Mouse (Mus musculus): ENCODE data around the gene Fndc9. TPM values are rescaled to one million over a fixed set of nuclear protein-coding genes. Genes with fewer than 3 reads are reported as not detected.

The Fndc9 gene
- polyA plus RNA-seq, 1 experiment from 2014 or later = 0.24 TPM

- 88% methylated on average over 7 of the region's 7 CpGs for WGBS
- no peak overlapping the region for H3K4me2 ChIP-seq (ENCODE audit: low read depth, low read length)
- H3K27me3 ChIP-seq (ENCODE audit: control insufficient read depth, insufficient read depth, low read length) = no peaks in the 10 kb centered on the region
- no peak overlapping the region for H3K27ac ChIP-seq (replicated peaks; ENCODE audit: low read depth, low read length)
- no peak for DNase-seq (ENCODE audit: low spot score)
- ATAC-seq (replicated peaks; ENCODE audit: insufficient number of reproducible peaks, low FRiP score, low TSS enrichment, low read depth) = no peak
- H3K9me3 ChIP-seq (replicated peaks; ENCODE audit: control insufficient read depth, low read length) = no peaks in the 10 kb centered on the region
- H3K36me3 ChIP-seq (replicated peaks; ENCODE audit: control insufficient read depth, insufficient read depth, low read depth, low read length) = no peaks in the 10 kb centered on the region
- H3K4me1 ChIP-seq (ENCODE audit: control insufficient read depth, insufficient read depth, low read length) = no peaks in the 10 kb centered on the region
- H3K4me3 ChIP-seq (ENCODE audit: low read depth, low read length) = no peak overlapping the region
- no peak overlapping the region for H3K9ac ChIP-seq (replicated peaks; ENCODE audit: low read length)
Observed at GRCm38 (mm10) chr11:46241150-46241673, 5.9 kb downstream of the Fndc9 start.

GRCm38 (mm10) chr11:46241985-46242384, 6.7 kb downstream of the Fndc9 start:
- DNase-seq (ENCODE audit: low spot score) (no peak), ATAC-seq (replicated peaks; ENCODE audit: insufficient number of reproducible peaks, low FRiP score, low TSS enrichment, low read depth) (no peak)
- Histone ChIP-seq H3K36me3 (replicated peaks; ENCODE audit: control insufficient read depth, insufficient read depth, low read depth, low read length) (no peaks in the 10 kb centered on the region), H3K27ac (replicated peaks; ENCODE audit: low read depth, low read length) (no peak overlapping the region), H3K4me3 (ENCODE audit: low read depth, low read length) (no peak overlapping the region), H3K4me2 (ENCODE audit: low read depth, low read length) (no peak overlapping the region), H3K9ac (replicated peaks; ENCODE audit: low read length) (no peak overlapping the region), H3K4me1 (ENCODE audit: control insufficient read depth, insufficient read depth, low read length) (no peaks in the 10 kb centered on the region), H3K9me3 (replicated peaks; ENCODE audit: control insufficient read depth, low read length) (no peaks in the 10 kb centered on the region), H3K27me3 (ENCODE audit: control insufficient read depth, insufficient read depth, low read length) (no peaks in the 10 kb centered on the region)
- WGBS = 91% methylated on average over 8 of the region's 8 CpGs

- no peak overlapping the region for H3K4me2 ChIP-seq (ENCODE audit: low read depth, low read length)
- no peaks in the 10 kb centered on the region for H3K9me3 ChIP-seq (replicated peaks; ENCODE audit: control insufficient read depth, low read length)
- H3K9ac ChIP-seq (replicated peaks; ENCODE audit: low read length) = no peak overlapping the region
- H3K36me3 ChIP-seq (replicated peaks; ENCODE audit: control insufficient read depth, insufficient read depth, low read depth, low read length) = no peaks in the 10 kb centered on the region
- no peak overlapping the region for H3K27ac ChIP-seq (replicated peaks; ENCODE audit: low read depth, low read length)
- WGBS = 87% methylated on average over 23 of the region's 23 CpGs
- no peak overlapping the region for H3K4me3 ChIP-seq (ENCODE audit: low read depth, low read length)
- H3K27me3 ChIP-seq (ENCODE audit: control insufficient read depth, insufficient read depth, low read length) = no peaks in the 10 kb centered on the region
- no peak for ATAC-seq (replicated peaks; ENCODE audit: insufficient number of reproducible peaks, low FRiP score, low TSS enrichment, low read depth)
- no peaks in the 10 kb centered on the region for H3K4me1 ChIP-seq (ENCODE audit: control insufficient read depth, insufficient read depth, low read length)
- no peak for DNase-seq (ENCODE audit: low spot score)
Observed at GRCm38 (mm10) chr11:46244731-46245604, 9.6 kb downstream of the Fndc9 start.

DNA sequence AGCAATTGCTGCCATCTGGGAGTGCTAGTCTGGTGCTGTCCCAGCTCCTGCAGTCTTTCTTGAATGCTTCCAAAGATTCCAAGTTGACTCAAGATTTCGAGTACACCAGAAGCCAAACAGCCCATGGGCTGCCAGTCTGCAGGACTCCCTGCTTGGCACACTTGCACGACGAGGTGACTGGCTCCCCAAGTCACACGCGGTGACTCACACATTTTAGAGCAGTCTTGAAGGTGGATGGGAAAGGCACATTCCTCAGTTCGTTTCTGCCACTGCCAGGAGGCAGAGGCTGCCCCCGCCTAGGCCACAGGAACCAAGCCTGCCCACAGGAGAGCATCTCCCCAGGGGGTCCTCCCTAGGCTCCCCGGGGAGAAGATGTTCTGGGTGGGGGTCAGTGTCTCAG, 10.6 kb downstream of the Fndc9 start:
- Histone ChIP-seq H3K9me3 (replicated peaks; ENCODE audit: control insufficient read depth, low read length) (no peaks in the 10 kb centered on the region), H3K27ac (replicated peaks; ENCODE audit: low read depth, low read length) (no peak overlapping the region), H3K4me1 (ENCODE audit: control insufficient read depth, insufficient read depth, low read length) (no peaks in the 10 kb centered on the region), H3K4me2 (ENCODE audit: low read depth, low read length) (no peak overlapping the region), H3K36me3 (replicated peaks; ENCODE audit: control insufficient read depth, insufficient read depth, low read depth, low read length) (no peaks in the 10 kb centered on the region; the same call in 1 of the 2 replicates), H3K9ac (replicated peaks; ENCODE audit: low read length) (no peak overlapping the region), H3K4me3 (ENCODE audit: low read depth, low read length) (no peak overlapping the region), H3K27me3 (ENCODE audit: control insufficient read depth, insufficient read depth, low read length) (no peaks in the 10 kb centered on the region)
- no peak for ATAC-seq (replicated peaks; ENCODE audit: insufficient number of reproducible peaks, low FRiP score, low TSS enrichment, low read depth)
- WGBS = 81% methylated on average over 8 of the region's 8 CpGs
- DNase-seq (ENCODE audit: low spot score) = no peak

- Histone ChIP-seq H3K27me3 (ENCODE audit: control insufficient read depth, insufficient read depth, low read length) (no peaks in the 10 kb centered on the region), H3K9ac (replicated peaks; ENCODE audit: low read length) (no peak overlapping the region), H3K36me3 (replicated peaks; ENCODE audit: control insufficient read depth, insufficient read depth, low read depth, low read length) (no peaks in the 10 kb centered on the region; the same call in 1 of the 2 replicates), H3K4me1 (ENCODE audit: control insufficient read depth, insufficient read depth, low read length) (no peaks in the 10 kb centered on the region), H3K4me2 (ENCODE audit: low read depth, low read length) (no peak overlapping the region), H3K9me3 (replicated peaks; ENCODE audit: control insufficient read depth, low read length) (no peaks in the 10 kb centered on the region), H3K4me3 (ENCODE audit: low read depth, low read length) (no peak overlapping the region), H3K27ac (replicated peaks; ENCODE audit: low read depth, low read length) (no peak overlapping the region)
- ATAC-seq (replicated peaks; ENCODE audit: insufficient number of reproducible peaks, low FRiP score, low TSS enrichment, low read depth) = no peak
- WGBS = 83% methylated on average over 7 of the region's 7 CpGs
- no peak for DNase-seq (ENCODE audit: low spot score)
Observed at GRCm38 (mm10) chr11:46246393-46246792, 11.1 kb downstream of the Fndc9 start.

- Histone ChIP-seq H3K4me1 (ENCODE audit: control insufficient read depth, insufficient read depth, low read length) (no peaks in the 10 kb centered on the region), H3K4me3 (ENCODE audit: low read depth, low read length) (no peak overlapping the region), H3K27me3 (ENCODE audit: control insufficient read depth, insufficient read depth, low read length) (no peaks in the 10 kb centered on the region), H3K4me2 (ENCODE audit: low read depth, low read length) (no peak overlapping the region), H3K36me3 (replicated peaks; ENCODE audit: control insufficient read depth, insufficient read depth, low read depth, low read length) (no peaks in the 10 kb centered on the region; the same call in 1 of the 2 replicates), H3K27ac (replicated peaks; ENCODE audit: low read depth, low read length) (no peak overlapping the region), H3K9me3 (replicated peaks; ENCODE audit: control insufficient read depth, low read length) (no peaks in the 10 kb centered on the region), H3K9ac (replicated peaks; ENCODE audit: low read length) (no peak overlapping the region)
- no peak for ATAC-seq (replicated peaks; ENCODE audit: insufficient number of reproducible peaks, low FRiP score, low TSS enrichment, low read depth)
- DNase-seq (ENCODE audit: low spot score) = no peak
- 81% methylated on average over 3 of the region's 3 CpGs for WGBS
Observed at GRCm38 (mm10) chr11:46248352-46248751, 13.0 kb downstream of the Fndc9 start.

- Histone ChIP-seq H3K9me3 (replicated peaks; ENCODE audit: control insufficient read depth, low read length) (no peaks in the 10 kb centered on the region), H3K36me3 (replicated peaks; ENCODE audit: control insufficient read depth, insufficient read depth, low read depth, low read length) (no peaks in the 10 kb centered on the region; the same call in 1 of the 2 replicates), H3K27me3 (ENCODE audit: control insufficient read depth, insufficient read depth, low read length) (no peaks in the 10 kb centered on the region), H3K27ac (replicated peaks; ENCODE audit: low read depth, low read length) (no peak overlapping the region), H3K9ac (replicated peaks; ENCODE audit: low read length) (no peak overlapping the region), H3K4me1 (ENCODE audit: control insufficient read depth, insufficient read depth, low read length) (no peaks in the 10 kb centered on the region), H3K4me3 (ENCODE audit: low read depth, low read length) (no peak overlapping the region), H3K4me2 (ENCODE audit: low read depth, low read length) (no peak overlapping the region)
- ATAC-seq (replicated peaks; ENCODE audit: insufficient number of reproducible peaks, low FRiP score, low TSS enrichment, low read depth) = 0 out of 2 replicates have a peak, but pooled peaks have one; percentile 34
- DNase-seq (ENCODE audit: low spot score) = peak; percentile 73
- WGBS = 34% methylated on average over 7 of the region's 7 CpGs
Observed at GRCm38 (mm10) chr11:46251994-46252393, 16.7 kb downstream of the Fndc9 start.

DNA sequence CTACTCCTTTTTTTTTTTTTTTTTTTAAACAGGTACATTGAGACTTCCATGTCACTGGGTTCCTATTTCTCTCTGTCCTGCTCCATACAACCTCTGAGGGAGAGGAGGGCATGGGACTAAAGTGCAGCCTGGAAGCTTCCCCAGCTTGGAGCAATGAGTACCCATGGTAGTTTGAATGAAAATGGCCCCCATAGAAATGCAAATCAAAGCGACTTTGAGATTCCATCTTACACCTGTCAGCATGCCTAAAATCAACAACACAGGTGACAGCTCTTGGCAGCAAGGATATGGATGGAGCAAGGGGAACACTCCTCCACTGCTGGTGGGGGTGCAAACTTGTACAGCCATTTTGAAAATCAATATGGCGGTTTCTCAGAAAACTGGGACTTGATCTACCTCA, 20.0 kb downstream of the Fndc9 start:
- ATAC-seq (replicated peaks; ENCODE audit: insufficient number of reproducible peaks, low FRiP score, low TSS enrichment, low read depth) = no peak
- Histone ChIP-seq H3K36me3 (replicated peaks; ENCODE audit: control insufficient read depth, insufficient read depth, low read depth, low read length) (no peaks in the 10 kb centered on the region; the same call in 1 of the 2 replicates), H3K27ac (replicated peaks; ENCODE audit: low read depth, low read length) (no peak overlapping the region), H3K4me2 (ENCODE audit: low read depth, low read length) (no peak overlapping the region), H3K27me3 (ENCODE audit: control insufficient read depth, insufficient read depth, low read length) (no peaks in the 10 kb centered on the region), H3K9me3 (replicated peaks; ENCODE audit: control insufficient read depth, low read length) (no peaks in the 10 kb centered on the region), H3K4me3 (ENCODE audit: low read depth, low read length) (no peak overlapping the region), H3K4me1 (ENCODE audit: control insufficient read depth, insufficient read depth, low read length) (no peaks in the 10 kb centered on the region), H3K9ac (replicated peaks; ENCODE audit: low read length) (no peak overlapping the region)
- DNase-seq (ENCODE audit: low spot score) = no peak
- WGBS = 74% methylated on average over 2 of the region's 2 CpGs

All from embryonic facial prominence, embryonic 11.5 days (tissue).